Mouse (Mus musculus): ENCODE measurements around the gene Pramef8. TPM values are rescaled to one million over a fixed set of nuclear protein-coding genes. Genes with fewer than 3 reads are reported as not detected.
A peak's percentile ranks its signal among the peaks of the same experiment; 100 is the strongest.
"Not testable (repeated sequence)": the region's sequence is repeated elsewhere in the genome, so short reads cannot be mapped to it uniquely, and the experiment has no call there.

Pramef8 gene
- polyA plus RNA-seq, 1 experiment from 2014 or later: 21.5 TPM

GRCm38 (mm10) chr4:143411566-143412218, 534 bp upstream of the Pramef8 start:
- Histone ChIP-seq H3K9ac (replicated peaks; ENCODE audit: low read length) (peak overlapping the region; percentile 65), H3K27ac (ENCODE audit: low read length) (no peak overlapping the region), H3K4me2 (replicated peaks; ENCODE audit: low read depth, low read length) (peak overlapping the region; percentile 56), H3K4me1 (ENCODE audit: insufficient read depth, low read length) (no peaks in the 10 kb centered on the region; the same call in 1 of the 2 replicates), H3K27me3 (ENCODE audit: insufficient read depth, low read length) (no peaks in the 10 kb centered on the region), H3K4me3 (ENCODE audit: low read length) (peak overlapping the region; percentile 61), H3K36me3 (ENCODE audit: insufficient read depth, low read length) (peaks cover 18% of the 10 kb centered on the region), H3K9me3 (ENCODE audit: low read length) (peaks cover 8% of the 10 kb centered on the region)
- peak; percentile 11; the same call in 1 of the 2 replicates for ATAC-seq (ENCODE audit: low FRiP score, low TSS enrichment)
- 61% methylated on average over 5 of the region's 5 CpGs for WGBS

GRCm38 (mm10) chr4:143413621-143414020, 1.4 kb downstream of the Pramef8 start:
- Histone ChIP-seq H3K27ac (ENCODE audit: low read length) (no peak overlapping the region), H3K4me3 (ENCODE audit: low read length) (no peak overlapping the region), H3K9ac (replicated peaks; ENCODE audit: low read length) (no peak overlapping the region), H3K9me3 (ENCODE audit: low read length) (peaks cover 8% of the 10 kb centered on the region), H3K4me2 (replicated peaks; ENCODE audit: low read depth, low read length) (no peak overlapping the region), H3K36me3 (ENCODE audit: insufficient read depth, low read length) (peaks cover 37% of the 10 kb centered on the region), H3K4me1 (ENCODE audit: insufficient read depth, low read length) (no peaks in the 10 kb centered on the region; the same call in 1 of the 2 replicates), H3K27me3 (ENCODE audit: insufficient read depth, low read length) (no peaks in the 10 kb centered on the region)
- 89% methylated on average over 1 of the region's 1 CpGs for WGBS
- ATAC-seq (ENCODE audit: low FRiP score, low TSS enrichment): no peak

- H3K27ac ChIP-seq (ENCODE audit: low read length): no peak overlapping the region
- H3K4me2 ChIP-seq (replicated peaks; ENCODE audit: low read depth, low read length): no peak overlapping the region
- H3K9me3 ChIP-seq (ENCODE audit: low read length): peaks cover 8% of the 10 kb centered on the region
- no peaks in the 10 kb centered on the region for H3K27me3 ChIP-seq (ENCODE audit: insufficient read depth, low read length)
- no peaks in the 10 kb centered on the region; the same call in 1 of the 2 replicates for H3K4me1 ChIP-seq (ENCODE audit: insufficient read depth, low read length)
- 98% methylated on average over 3 of the region's 3 CpGs for WGBS
- ATAC-seq (ENCODE audit: low FRiP score, low TSS enrichment): no peak
- no peak overlapping the region for H3K4me3 ChIP-seq (ENCODE audit: low read length)
- H3K9ac ChIP-seq (replicated peaks; ENCODE audit: low read length): no peak overlapping the region
- H3K36me3 ChIP-seq (ENCODE audit: insufficient read depth, low read length): peaks cover 42% of the 10 kb centered on the region
Measured at GRCm38 (mm10) chr4:143414121-143414520, 1.9 kb downstream of the Pramef8 start.

DNA sequence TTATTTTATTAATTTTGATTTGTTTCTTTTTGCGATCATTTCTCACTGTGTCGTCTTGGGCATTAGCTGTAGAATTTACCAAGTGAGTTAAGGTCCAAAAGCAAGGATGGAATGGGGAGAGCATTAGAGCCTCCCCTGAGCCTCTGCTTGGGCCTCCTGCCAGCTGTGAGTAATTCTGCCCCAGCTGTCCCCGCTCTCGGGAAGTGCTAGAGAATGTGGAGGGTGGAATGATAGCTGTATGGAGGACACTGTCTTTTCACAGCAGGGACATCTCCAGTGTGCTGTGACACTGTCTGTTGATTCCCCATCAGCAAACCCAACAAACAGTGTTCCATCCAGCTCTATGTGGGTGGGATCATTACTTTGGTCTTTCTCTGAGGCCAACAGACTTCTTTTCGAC, 14.5 kb downstream of the Pramef8 start:
- not testable (repeated sequence) for H3K36me3 ChIP-seq (ENCODE audit: insufficient read depth, low read length); H3K4me3 ChIP-seq (ENCODE audit: low read length); H3K4me1 ChIP-seq (ENCODE audit: insufficient read depth, low read length); H3K27ac ChIP-seq (ENCODE audit: low read length); H3K9me3 ChIP-seq (ENCODE audit: low read length); H3K4me2 ChIP-seq (replicated peaks; ENCODE audit: low read depth, low read length); H3K27me3 ChIP-seq (ENCODE audit: insufficient read depth, low read length); H3K9ac ChIP-seq (replicated peaks; ENCODE audit: low read length)
- WGBS: 68% methylated on average over 5 of the region's 5 CpGs
- 0 out of 2 replicates have a peak, but pooled peaks have one; percentile 35 for ATAC-seq (ENCODE audit: low FRiP score, low TSS enrichment)

DNA sequence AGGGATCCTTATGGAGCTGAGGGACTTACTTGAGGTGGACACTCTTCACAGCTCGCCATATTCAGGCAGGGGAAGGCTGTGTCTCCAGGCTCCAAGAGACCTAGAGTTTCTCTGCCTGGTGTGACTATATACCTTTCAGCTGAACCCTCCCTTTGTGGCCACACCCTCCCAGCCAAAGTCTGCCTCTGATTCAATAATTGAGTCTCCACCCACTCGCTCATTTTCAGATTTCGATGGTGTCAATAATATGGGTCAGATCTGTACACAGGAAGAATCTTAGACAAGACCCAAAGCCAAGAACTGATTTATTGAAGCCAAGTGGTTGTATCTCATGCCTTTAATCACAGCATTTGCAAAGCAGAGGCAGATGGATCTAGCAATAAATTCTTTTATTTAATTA, 38.0 kb downstream of the Pramef8 start, which contains the start of gene Oog4:
Gene Oog4, minus strand, starts transcription at position 101 of the 400 bp plus-strand sequence.
- no peaks in the 10 kb centered on the region for H3K36me3 ChIP-seq (ENCODE audit: insufficient read depth, low read length)
- H3K9ac ChIP-seq (replicated peaks; ENCODE audit: low read length): no peak within 1 kb of the TSS
- H3K4me3 ChIP-seq (ENCODE audit: low read length): no peak within 1 kb of the TSS
- ATAC-seq (ENCODE audit: low FRiP score, low TSS enrichment): no peak
- no peaks in the 10 kb centered on the region for H3K9me3 ChIP-seq (ENCODE audit: low read length)
- H3K27me3 ChIP-seq (ENCODE audit: insufficient read depth, low read length): no peaks in the 10 kb centered on the region
- 86% methylated on average over 3 of the region's 3 CpGs for WGBS
- no peak within 1 kb of the TSS for H3K4me2 ChIP-seq (replicated peaks; ENCODE audit: low read depth, low read length)
- no peak within 1 kb of the TSS for H3K27ac ChIP-seq (ENCODE audit: low read length)
- H3K4me1 ChIP-seq (ENCODE audit: insufficient read depth, low read length): no peaks in the 10 kb centered on the region

Other genes starting within 250 kb of the Pramef8 start
- gene Prdm2, start 199.4 kb upstream of the Pramef8 start, polyA plus RNA-seq (2015; fragmentation: Nextera tagmentation; extraction: Ambion mirVana): 9.7 and 11.6 TPM in 2 replicates
- 47.5 and 48.2 TPM in 2 replicates for gene Pdpn, start 112.9 kb upstream of the Pramef8 start, polyA plus RNA-seq (2015; fragmentation: Nextera tagmentation; extraction: Ambion mirVana)
- 0.06 and 0.12 TPM in 2 replicates for gene Lrrc38, start 62.7 kb upstream of the Pramef8 start, polyA plus RNA-seq (2015; fragmentation: Nextera tagmentation; extraction: Ambion mirVana)
- gene Pramel1, start 18.0 kb upstream of the Pramef8 start, polyA plus RNA-seq (2015; fragmentation: Nextera tagmentation; extraction: Ambion mirVana): not detected in 2 replicates
- not detected in 2 replicates for gene Oog4, start 37.9 kb downstream of the Pramef8 start, polyA plus RNA-seq (2015; fragmentation: Nextera tagmentation; extraction: Ambion mirVana)
- gene Gm13043, start 98.9 kb downstream of the Pramef8 start, polyA plus RNA-seq (2015; fragmentation: Nextera tagmentation; extraction: Ambion mirVana): not detected in 2 replicates
- not detected in 2 replicates for gene Gm13040, start 123.5 kb downstream of the Pramef8 start, polyA plus RNA-seq (2015; fragmentation: Nextera tagmentation; extraction: Ambion mirVana)
- gene BC080695, start 139.3 kb downstream of the Pramef8 start, polyA plus RNA-seq (2015; fragmentation: Nextera tagmentation; extraction: Ambion mirVana): not detected in 2 replicates
- gene Gm13057, start 139.3 kb downstream of the Pramef8 start, polyA plus RNA-seq (2015; fragmentation: Nextera tagmentation; extraction: Ambion mirVana): not detected in 2 replicates
- not detected in 2 replicates for gene Gm13083, start 202.6 kb downstream of the Pramef8 start, polyA plus RNA-seq (2015; fragmentation: Nextera tagmentation; extraction: Ambion mirVana)
- gene Gm13088, start 244.8 kb downstream of the Pramef8 start, polyA plus RNA-seq (2015; fragmentation: Nextera tagmentation; extraction: Ambion mirVana): not detected in 2 replicates

All from kidney, embryonic 16.5 days (tissue).